Mouse (Mus musculus): ENCODE data around the gene 1500009L16Rik.

1500009L16Rik gene

GRCm38 (mm10) chr10:83763891-83764290 is 41.2 kb downstream of the 1500009L16Rik start:
- no peak for DNase-seq

- DNase-seq, result no peak
Observed at GRCm38 (mm10) chr10:83766882-83767281, 44.2 kb downstream of the 1500009L16Rik start.

GRCm38 (mm10) chr10:83776272-83776878 is 53.7 kb downstream of the 1500009L16Rik start:
- peak; percentile 48 for DNase-seq

- DNase-seq, result no peak
Observed at GRCm38 (mm10) chr10:83777253-83777652, 54.6 kb downstream of the 1500009L16Rik start.

- DNase-seq, result no peak
Observed at GRCm38 (mm10) chr10:83781854-83782253, 59.2 kb downstream of the 1500009L16Rik start.

- DNase-seq, result peak; percentile 50
Observed at GRCm38 (mm10) chr10:83782371-83783120, 59.9 kb downstream of the 1500009L16Rik start.

GRCm38 (mm10) chr10:83785003-83785402 is 62.3 kb downstream of the 1500009L16Rik start:
- no peak for DNase-seq

- DNase-seq, result no peak
Observed at GRCm38 (mm10) chr10:83785627-83786392, 63.1 kb downstream of the 1500009L16Rik start.

- no peak for DNase-seq
Observed at GRCm38 (mm10) chr10:83795088-83795487, 72.4 kb downstream of the 1500009L16Rik start.

GRCm38 (mm10) chr10:83795500-83795899 is 72.8 kb downstream of the 1500009L16Rik start:
- no peak for DNase-seq

GRCm38 (mm10) chr10:83804021-83804420 is 81.4 kb downstream of the 1500009L16Rik start:
- DNase-seq, result no peak

- no peak for DNase-seq
Observed at GRCm38 (mm10) chr10:83805201-83805718, 82.6 kb downstream of the 1500009L16Rik start.

GRCm38 (mm10) chr10:83807251-83807650 is 84.6 kb downstream of the 1500009L16Rik start:
- no peak for DNase-seq

Data from cerebellum, adult 11 months (tissue).